Mouse (Mus musculus) lung, postnatal 0 days (tissue): ENCODE measurements around the gene Kcnrg.

Experiments used
- CTCF ChIP-seq: IDR thresholded peaks from 2 replicates; pipeline ENCODE4 v1.5.1; 2016; ENCODE audit warnings: antibody characterized with exemption, mild to moderate bottlenecking
- EP300 ChIP-seq: IDR thresholded peaks from 2 replicates; pipeline ENCODE4 v1.6.1; 2016; ENCODE audit warnings: antibody characterized with exemption, mild to moderate bottlenecking, control low read depth

- TF ChIP-seq CTCF = no peak
- TF ChIP-seq EP300 = no peak
Observed at GRCm38 (mm10) chr14:61596719-61597426, 10.4 kb upstream of the Kcnrg start.
